Mouse (Mus musculus) forebrain, embryonic 15.5 days (tissue): ENCODE measurements around the gene Rps6kl1. TPM values are rescaled to one million over a fixed set of nuclear protein-coding genes. Genes with fewer than 3 reads are reported as not detected.

Experiments used
- ATAC-seq: fragments of 200-750 bp; cut with Nextera tagmentation; replicated peaks from 2 replicates; pipeline ENCODE4 v1.8.0; 2017; ENCODE audit warnings: mild to moderate bottlenecking, moderate TSS enrichment, moderate library complexity
- H3K27ac ChIP-seq: fragments of 300-500 bp; sonication (generic); replicated peaks from 2 replicates; pipeline ENCODE4 v1.5.1; 2015; ENCODE audit warnings: mild to moderate bottlenecking, inconsistent platforms
- H3K27me3 ChIP-seq: fragments of 300-500 bp; sonication (generic); 2 replicates; pipeline ENCODE4 v1.6.1; 2015; ENCODE audit warnings: inconsistent platforms
- H3K36me3 ChIP-seq: fragments of 300-500 bp; sonication (generic); 2 replicates; pipeline ENCODE4 v1.6.1; 2015; ENCODE audit warnings: mild to moderate bottlenecking, inconsistent platforms
- H3K4me1 ChIP-seq: fragments of 300-500 bp; sonication (generic); 2 replicates; pipeline ENCODE4 v1.6.1; 2015; ENCODE audit warnings: inconsistent platforms
- H3K4me2 ChIP-seq: fragments of 300-500 bp; sonication (generic); replicated peaks from 2 replicates; pipeline ENCODE4 v1.6.1; 2015; ENCODE audit warnings: mild to moderate bottlenecking, inconsistent platforms
- H3K4me3 ChIP-seq: fragments of 300-500 bp; sonication (generic); 2 replicates; pipeline ENCODE4 v1.5.1; 2015; ENCODE audit warnings: mild to moderate bottlenecking, inconsistent platforms
- H3K9ac ChIP-seq: fragments of 300-500 bp; sonication (generic); replicated peaks from 2 replicates; pipeline ENCODE4 v1.6.1; 2015; ENCODE audit warnings: mild to moderate bottlenecking, inconsistent platforms
- H3K9me3 ChIP-seq: fragments of 300-500 bp; sonication (generic); 2 replicates; pipeline ENCODE4 v1.6.1; 2016; ENCODE audit warnings: inconsistent platforms
- WGBS: fragments of 180-500 bp; shearing (Covaris S2); methylation state at CpG from one replicate; pipeline ENCODE4 v1.1.7; 2015; ENCODE audit warnings: mixed read lengths; 5-methylcytosine and 5-hydroxymethylcytosine counted together
- polyA plus RNA-seq: library from polyadenylated mRNA; unstranded; fragments of >200 nt; fragmentation: Nextera tagmentation; extraction: Ambion mirVana; gene quantifications from 2 replicates; pipeline ENCODE4 v1.2.1, GENCODE M21; 2015

The Rps6kl1 gene
- polyA plus RNA-seq, 1 experiment from 2014 or later, result 22.2 TPM

- Histone ChIP-seq H3K27me3 (no peaks in the 10 kb centered on the region), H3K9ac (no peak overlapping the region), H3K27ac (no peak overlapping the region), H3K4me1 (peaks cover 21% of the 10 kb centered on the region), H3K9me3 (no peaks in the 10 kb centered on the region), H3K4me2 (no peak overlapping the region), H3K36me3 (no peaks in the 10 kb centered on the region), H3K4me3 (no peak overlapping the region)
- 78% methylated on average over 3 of the region's 3 CpGs for WGBS
- ATAC-seq, result no peak
These were observed 19.9 kb upstream of the Rps6kl1 start for GRCm38 (mm10) chr12:85170948-85171307.

- no peaks in the 10 kb centered on the region for H3K36me3 ChIP-seq
- no peak overlapping the region for H3K27ac ChIP-seq
- ATAC-seq, result 0 out of 2 replicates have a peak, but pooled peaks have one; percentile 12
- H3K4me1 ChIP-seq, result peaks cover 16% of the 10 kb centered on the region
- H3K4me3 ChIP-seq, result no peak overlapping the region
- H3K9me3 ChIP-seq, result no peaks in the 10 kb centered on the region
- H3K4me2 ChIP-seq, result no peak overlapping the region
- H3K27me3 ChIP-seq, result no peaks in the 10 kb centered on the region
- WGBS, result 80% methylated on average over 11 of the region's 11 CpGs
- H3K9ac ChIP-seq, result no peak overlapping the region
These were observed 19.4 kb upstream of the Rps6kl1 start for GRCm38 (mm10) chr12:85170284-85170947.

GRCm38 (mm10) chr12:85169877-85170276 is 18.8 kb upstream of the Rps6kl1 start:
- peaks cover 10% of the 10 kb centered on the region for H3K4me1 ChIP-seq
- H3K27me3 ChIP-seq, result no peaks in the 10 kb centered on the region
- WGBS, result 36% methylated on average over 3 of the region's 3 CpGs
- H3K4me3 ChIP-seq, result no peak overlapping the region
- ATAC-seq, result peak; percentile 15; the same call in 1 of the 2 replicates
- H3K36me3 ChIP-seq, result no peaks in the 10 kb centered on the region
- no peak overlapping the region for H3K27ac ChIP-seq
- no peak overlapping the region for H3K4me2 ChIP-seq
- peak overlapping the region; percentile 34; the same call in 1 of the 2 replicates for H3K9ac ChIP-seq
- H3K9me3 ChIP-seq, result no peaks in the 10 kb centered on the region

- peaks cover 8% of the 10 kb centered on the region; the same call in 1 of the 2 replicates for H3K4me1 ChIP-seq
- no peak overlapping the region for H3K27ac ChIP-seq
- no peaks in the 10 kb centered on the region for H3K27me3 ChIP-seq
- peak overlapping the region; percentile 17; the same call in 1 of the 2 replicates for H3K4me3 ChIP-seq
- 23% methylated on average over 27 of the region's 27 CpGs for WGBS
- peak; percentile 73 for ATAC-seq
- no peaks in the 10 kb centered on the region for H3K9me3 ChIP-seq
- H3K36me3 ChIP-seq, result no peaks in the 10 kb centered on the region
- H3K9ac ChIP-seq, result peak overlapping the region; percentile 34
- H3K4me2 ChIP-seq, result peak overlapping the region; percentile 37
These were observed 18.2 kb upstream of the Rps6kl1 start for GRCm38 (mm10) chr12:85169117-85169858.

GRCm38 (mm10) chr12:85166631-85167030 is 15.6 kb upstream of the Rps6kl1 start:
- Histone ChIP-seq H3K36me3 (no peaks in the 10 kb centered on the region), H3K9me3 (no peaks in the 10 kb centered on the region), H3K27me3 (no peaks in the 10 kb centered on the region), H3K9ac (no peak overlapping the region), H3K27ac (no peak overlapping the region), H3K4me3 (no peak overlapping the region), H3K4me1 (peaks cover 8% of the 10 kb centered on the region; the same call in 1 of the 2 replicates), H3K4me2 (no peak overlapping the region)
- WGBS, result 93% methylated on average over 9 of the region's 9 CpGs
- ATAC-seq, result no peak

GRCm38 (mm10) chr12:85164996-85165395 is 13.9 kb upstream of the Rps6kl1 start:
- WGBS, result 78% methylated on average over 5 of the region's 5 CpGs
- no peaks in the 10 kb centered on the region for H3K27me3 ChIP-seq
- H3K4me2 ChIP-seq, result no peak overlapping the region
- peaks cover 8% of the 10 kb centered on the region; the same call in 1 of the 2 replicates for H3K4me1 ChIP-seq
- H3K9ac ChIP-seq, result no peak overlapping the region
- no peaks in the 10 kb centered on the region for H3K36me3 ChIP-seq
- no peak for ATAC-seq
- H3K9me3 ChIP-seq, result no peaks in the 10 kb centered on the region
- H3K4me3 ChIP-seq, result no peak overlapping the region
- H3K27ac ChIP-seq, result no peak overlapping the region

- Histone ChIP-seq H3K27ac (no peak overlapping the region), H3K4me3 (no peak overlapping the region), H3K4me2 (no peak overlapping the region), H3K9ac (no peak overlapping the region), H3K27me3 (no peaks in the 10 kb centered on the region), H3K4me1 (no peaks in the 10 kb centered on the region), H3K9me3 (no peaks in the 10 kb centered on the region), H3K36me3 (no peaks in the 10 kb centered on the region)
- WGBS, result 77% methylated on average over 5 of the region's 5 CpGs
- no peak for ATAC-seq
These were observed 8.5 kb upstream of the Rps6kl1 start for GRCm38 (mm10) chr12:85159592-85159991.

GRCm38 (mm10) chr12:85158801-85159200 is 7.7 kb upstream of the Rps6kl1 start:
- Histone ChIP-seq H3K9me3 (no peaks in the 10 kb centered on the region), H3K9ac (no peak overlapping the region), H3K27me3 (no peaks in the 10 kb centered on the region), H3K4me3 (no peak overlapping the region), H3K4me1 (no peaks in the 10 kb centered on the region), H3K36me3 (no peaks in the 10 kb centered on the region), H3K4me2 (no peak overlapping the region), H3K27ac (no peak overlapping the region)
- no peak for ATAC-seq
- WGBS, result 93% methylated on average over 8 of the region's 8 CpGs

- Histone ChIP-seq H3K27ac (no peak overlapping the region), H3K9ac (no peak overlapping the region), H3K36me3 (no peaks in the 10 kb centered on the region), H3K4me3 (no peak overlapping the region), H3K9me3 (no peaks in the 10 kb centered on the region), H3K4me1 (no peaks in the 10 kb centered on the region), H3K27me3 (no peaks in the 10 kb centered on the region), H3K4me2 (no peak overlapping the region)
- ATAC-seq, result no peak
- WGBS, result 85% methylated on average over 14 of the region's 14 CpGs
These were observed 6.9 kb upstream of the Rps6kl1 start for GRCm38 (mm10) chr12:85157797-85158460.

GRCm38 (mm10) chr12:85156324-85156723 is 5.3 kb upstream of the Rps6kl1 start:
- no peak overlapping the region for H3K4me2 ChIP-seq
- no peak overlapping the region for H3K27ac ChIP-seq
- 78% methylated on average over 6 of the region's 6 CpGs for WGBS
- no peaks in the 10 kb centered on the region; the same call in 1 of the 2 replicates for H3K27me3 ChIP-seq
- peaks cover 3% of the 10 kb centered on the region; the same call in 1 of the 2 replicates for H3K4me1 ChIP-seq
- ATAC-seq, result no peak
- no peaks in the 10 kb centered on the region for H3K36me3 ChIP-seq
- H3K9ac ChIP-seq, result no peak overlapping the region
- no peaks in the 10 kb centered on the region for H3K9me3 ChIP-seq
- no peak overlapping the region for H3K4me3 ChIP-seq

- Histone ChIP-seq H3K27ac (no peak overlapping the region), H3K4me3 (no peak overlapping the region), H3K4me1 (peaks cover 22% of the 10 kb centered on the region), H3K36me3 (no peaks in the 10 kb centered on the region), H3K9me3 (no peaks in the 10 kb centered on the region), H3K27me3 (no peaks in the 10 kb centered on the region; the same call in 1 of the 2 replicates), H3K9ac (no peak overlapping the region), H3K4me2 (no peak overlapping the region)
- no peak for ATAC-seq
- WGBS, result 87% methylated on average over 3 of the region's 3 CpGs
These were observed 1.9 kb upstream of the Rps6kl1 start for GRCm38 (mm10) chr12:85153011-85153410.
